Mouse (Mus musculus) CH12.LX (cell line): ENCODE data around the gene Gpank1. TPM values are rescaled to one million over a fixed set of nuclear protein-coding genes. Genes with fewer than 3 reads are reported as not detected.

Source experiments
- DNase-seq: peaks from one replicate; pipeline ENCODE4 v3.0.0-alpha.2; 2013; ENCODE audit errors: extremely low read depth
- H3K27ac ChIP-seq: 2 replicates; pipeline ENCODE4 v1.5.1; 2012; ENCODE audit warnings: low read depth, mild to moderate bottlenecking, control low read depth, moderate library complexity; ENCODE audit not compliant: insufficient read depth
- H3K27me3 ChIP-seq: replicated peaks from 2 replicates; pipeline ENCODE3; 2012; ENCODE audit warnings: inconsistent platforms
- H3K36me3 ChIP-seq, 2 experiments: replicated peaks in 1 of 2; 2 replicates each; pipeline versions ENCODE3 to v1.6.1; 2012; ENCODE audit warnings: inconsistent platforms in 1 of 2, low read length in 1 of 2, mild to moderate bottlenecking in 1 of 2, mixed read lengths in 1 of 2, moderate library complexity in 1 of 2; ENCODE audit not compliant: control insufficient read depth in 1 of 2, insufficient read depth in 1 of 2
- H3K4me1 ChIP-seq, 2 experiments: 2 replicates each; pipeline ENCODE4 v1.6.1; 2012; ENCODE audit warnings: inconsistent platforms in 1 of 2, moderate library complexity in 1 of 2; ENCODE audit not compliant: insufficient read depth in 2 of 2, control insufficient read depth in 1 of 2
- H3K4me2 ChIP-seq: 2 replicates; pipeline ENCODE4 v1.6.1; 2012; ENCODE audit warnings: low read depth, mild to moderate bottlenecking, control low read depth; ENCODE audit not compliant: poor library complexity, insufficient read depth, severe bottlenecking
- H3K4me3 ChIP-seq, 3 experiments: fragments of 150-350 bp in 1 of 3; sonication (generic) in 1 of 3; replicated peaks in 1 of 3; 2 replicates each; pipeline versions ENCODE3 to v1.5.1; 2011 to 2012; ENCODE audit warnings: low read depth in 2 of 3, low read length in 2 of 3, mild to moderate bottlenecking in 2 of 3, moderate library complexity in 2 of 3, control low read depth in 1 of 3, improper control_type of control experiment in 1 of 3, inconsistent platforms in 1 of 3, mixed read lengths in 1 of 3; ENCODE audit not compliant: poor library complexity in 1 of 3
- H3K79me2 ChIP-seq: replicated peaks from 2 replicates; pipeline ENCODE4 v1.6.1; 2012; ENCODE audit warnings: mild to moderate bottlenecking, moderate library complexity; ENCODE audit not compliant: control insufficient read depth, poor library complexity, insufficient read depth, severe bottlenecking; ENCODE audit errors: extremely low read depth
- H3K9ac ChIP-seq: 2 replicates; pipeline ENCODE4 v1.6.1; 2012; ENCODE audit warnings: low read depth, mild to moderate bottlenecking, control low read depth, moderate library complexity; ENCODE audit not compliant: insufficient read depth
- H3K9me3 ChIP-seq: replicated peaks from 2 replicates; pipeline ENCODE3; 2012; ENCODE audit warnings: low read length, inconsistent platforms, mixed read lengths
- CHD1 ChIP-seq: IDR thresholded peaks from 2 replicates; pipeline ENCODE4 v1.6.1; 2012; ENCODE audit warnings: low read depth, low read length, improper control_type of control experiment, inconsistent platforms
- CHD2 ChIP-seq: IDR thresholded peaks from 2 replicates; pipeline ENCODE4 v1.6.1; 2011; ENCODE audit warnings: low read length, improper control_type of control experiment
- CTCF ChIP-seq, 2 experiments: IDR thresholded peaks in 1 of 2; conservative IDR thresholded peaks in 1 of 2; 2 replicates each; pipeline ENCODE4 v1.5.1; 2011 to 2012; ENCODE audit warnings: low read depth in 2 of 2, low read length in 2 of 2, improper control_type of control experiment in 1 of 2, inconsistent platforms in 1 of 2, mild to moderate bottlenecking in 1 of 2, moderate library complexity in 1 of 2
- EP300 ChIP-seq: IDR thresholded peaks from 2 replicates; pipeline ENCODE4 v1.6.1; 2011; ENCODE audit warnings: low read length, improper control_type of control experiment
- GABPA ChIP-seq: IDR thresholded peaks from 2 replicates; pipeline ENCODE4 v1.6.1; 2012; ENCODE audit warnings: low read depth, low read length, improper control_type of control experiment, inconsistent platforms; ENCODE audit not compliant: insufficient replicate concordance
- HCFC1 ChIP-seq: IDR thresholded peaks from 2 replicates; pipeline ENCODE4 v1.6.1; 2012; ENCODE audit warnings: low read depth, mild to moderate bottlenecking, inconsistent platforms, low read length, improper control_type of control experiment
- JUN ChIP-seq: IDR thresholded peaks from 2 replicates; pipeline ENCODE4 v1.6.1; 2011; ENCODE audit warnings: low read depth, mild to moderate bottlenecking, low read length, improper control_type of control experiment, moderate library complexity; ENCODE audit not compliant: insufficient read depth
- JUND ChIP-seq: conservative IDR thresholded peaks from 2 replicates; pipeline ENCODE4 v1.6.1; 2011; ENCODE audit warnings: low read depth, low read length, improper control_type of control experiment
- KAT2A ChIP-seq: IDR thresholded peaks from 2 replicates; pipeline ENCODE4 v1.6.1; 2012; ENCODE audit warnings: low read length, improper control_type of control experiment, inconsistent platforms; ENCODE audit not compliant: insufficient replicate concordance
- MAFK ChIP-seq: IDR thresholded peaks from 2 replicates; pipeline ENCODE4 v1.6.1; 2011; ENCODE audit warnings: low read length, improper control_type of control experiment; ENCODE audit not compliant: insufficient replicate concordance
- MAZ ChIP-seq: IDR thresholded peaks from 2 replicates; pipeline ENCODE4 v1.6.1; 2012; ENCODE audit warnings: low read depth, mild to moderate bottlenecking, inconsistent platforms, low read length, improper control_type of control experiment, moderate library complexity
- MXI1 ChIP-seq: IDR thresholded peaks from 2 replicates; pipeline ENCODE4 v1.6.1; 2011; ENCODE audit warnings: mild to moderate bottlenecking, low read depth, low read length, improper control_type of control experiment
- NRF1 ChIP-seq: IDR thresholded peaks from 2 replicates; pipeline ENCODE4 v1.6.1; 2014; ENCODE audit warnings: low read depth, mild to moderate bottlenecking, inconsistent platforms, low read length, improper control_type of control experiment, moderate library complexity
- POLR2A ChIP-seq: IDR thresholded peaks from 2 replicates; pipeline ENCODE4 v1.6.1; 2011; ENCODE audit warnings: low read depth, mild to moderate bottlenecking, improper control_type of control experiment, low read length
- RCOR1 ChIP-seq: conservative IDR thresholded peaks from 2 replicates; pipeline ENCODE4 v1.6.1; 2012; ENCODE audit warnings: low read depth, mild to moderate bottlenecking, inconsistent platforms, low read length, improper control_type of control experiment
- SMC3 ChIP-seq: IDR thresholded peaks from 2 replicates; pipeline ENCODE4 v1.6.1; 2011; ENCODE audit warnings: low read depth, low read length, improper control_type of control experiment
- UBTF ChIP-seq: IDR thresholded peaks from 2 replicates; pipeline ENCODE4 v1.6.1; 2012; ENCODE audit warnings: low read depth, mild to moderate bottlenecking, inconsistent platforms, low read length, improper control_type of control experiment, moderate library complexity
- ZC3H11A ChIP-seq: IDR thresholded peaks from 2 replicates; pipeline ENCODE4 v1.6.1; 2012; ENCODE audit warnings: low read depth, mild to moderate bottlenecking, inconsistent platforms, low read length, improper control_type of control experiment
- ZMIZ1 ChIP-seq: IDR thresholded peaks from 2 replicates; pipeline ENCODE4 v1.6.1; 2012; ENCODE audit warnings: low read depth, mild to moderate bottlenecking, inconsistent platforms, low read length, improper control_type of control experiment
- dilution Hi-C: fragments of 300-500 bp; cut with MboI; formaldehyde crosslinking; loops from 2 replicates; pipeline ENCODE4 v1.14.3; 2020; ENCODE audit warnings: low sequenced_read_pairs; ENCODE audit not compliant: extremely low pct_unique_long_range_greater_than_20kb, extremely low pct_ligation_motif_present
- in situ Hi-C: fragments of 300-500 bp; cut with MboI; formaldehyde crosslinking; loops from 3 replicates; pipeline ENCODE4 v1.14.3; 2019; ENCODE audit warnings: low sequenced_read_pairs, low pct_ligation_motif_present, low pct_unique_long_range_greater_than_20kb, mixed read lengths
- polyA plus RNA-seq: library from polyadenylated mRNA; unstranded; fragments of >175 nt; gene quantifications from 2 replicates; pipeline ENCODE4 v1.2.1, GENCODE M21; 2012; ENCODE audit warnings: low read depth; ENCODE audit not compliant: insufficient read length
- total RNA-seq, 2 experiments: library from RNA; depleted of rRNA; stranded (reverse); fragments of 300-350 nt in 1 of 2; fragments of >200 nt in 1 of 2; gene quantifications; 2 replicates each; pipeline ENCODE4 v1.2.3; 2012 to 2014

Gene Gpank1
- total and polyA plus RNA-seq, 3 experiments, result 32.6 to 43.0 (median 33.6) TPM

DNA sequence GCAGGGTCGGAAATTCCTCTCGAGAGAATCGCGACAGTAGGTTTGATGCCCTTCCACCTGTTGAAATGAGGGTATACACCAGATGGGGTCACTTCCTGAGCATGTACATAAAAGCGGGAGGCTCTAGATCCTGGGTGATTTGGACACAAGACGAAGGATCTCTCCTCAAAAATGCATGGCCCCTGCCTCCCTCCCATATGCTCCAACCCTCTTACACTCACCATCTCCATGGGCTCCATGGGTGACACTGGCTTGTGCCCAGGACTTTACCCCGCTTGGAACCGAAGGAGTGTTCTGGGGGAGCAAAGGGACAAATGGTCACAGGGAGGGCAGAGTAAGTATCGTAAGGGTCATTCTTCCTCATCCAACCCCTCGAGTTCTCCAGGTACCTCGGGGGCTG lies 40.2 kb downstream of the Gpank1 start:
- no peak overlapping the region for H3K4me2 ChIP-seq
- dilution Hi-C loops, result no loop called here
- H3K9me3 ChIP-seq, result no peaks in the 10 kb centered on the region
- H3K27ac ChIP-seq, result no peak overlapping the region
- in situ Hi-C loops, result no loop called here
- H3K4me1 ChIP-seq, result peaks cover 4 to 33% of the 10 kb centered on the region in 2 experiments
- H3K27me3 ChIP-seq, result no peaks in the 10 kb centered on the region
- H3K36me3 ChIP-seq, result peaks cover 56 to 66% of the 10 kb centered on the region in 2 experiments
- TF ChIP-seq HCFC1, result no peak
- TF ChIP-seq, all 38 proteins: peak for 0
- H3K9ac ChIP-seq, result no peak overlapping the region
- no peak for DNase-seq
- no peak overlapping the region for H3K4me3 ChIP-seq
- peaks cover 66% of the 10 kb centered on the region for H3K79me2 ChIP-seq

DNA sequence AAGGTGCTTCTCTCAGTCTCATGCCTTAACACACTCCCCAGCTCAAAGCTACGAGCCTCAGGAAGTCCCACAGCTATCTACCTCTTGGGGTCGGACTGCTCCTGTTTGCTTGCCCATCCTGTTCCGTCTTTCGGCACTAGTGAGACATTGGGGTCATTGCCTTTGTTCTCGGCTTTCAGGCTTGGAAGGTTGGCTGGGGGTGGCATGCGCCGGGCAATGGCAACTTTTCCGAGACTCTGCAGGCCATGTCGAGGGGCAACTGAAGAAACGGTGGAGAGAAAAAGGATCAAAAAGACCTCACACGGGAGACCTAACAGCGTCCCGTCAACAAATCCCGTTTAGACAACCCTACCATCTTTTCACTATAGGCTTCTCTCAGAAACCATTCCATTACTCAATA lies 40.9 kb downstream of the Gpank1 start:
- Histone ChIP-seq H3K4me2 (peak overlapping the region; percentile 76; the same call in 1 of the 2 replicates), H3K27me3 (no peaks in the 10 kb centered on the region), H3K79me2 (peaks cover 68% of the 10 kb centered on the region), H3K4me3 (peak overlapping the region in 2 of 3 experiments; percentile 88 to 97), H3K9ac (peak overlapping the region; percentile 95; the same call in 1 of the 2 replicates), H3K36me3 (peaks cover 49 to 60% of the 10 kb centered on the region in 2 experiments), H3K9me3 (no peaks in the 10 kb centered on the region), H3K4me1 (peaks cover 6 to 35% of the 10 kb centered on the region in 2 experiments), H3K27ac (no peak overlapping the region)
- no peak for DNase-seq
- dilution Hi-C loops (no loop called here), in situ Hi-C loops (no loop called here)
- no peak for TF ChIP-seq CTCF (conservative IDR thresholded peaks at IDR 0.05 in 1 of 2, IDR thresholded peaks at IDR 0.05 in 1 of 2; ENCODE audit: low read depth in 2 of 2, low read length in 2 of 2)
- TF ChIP-seq MAFK, result no peak
- TF ChIP-seq ZC3H11A, result no peak
- no peak for TF ChIP-seq UBTF
- TF ChIP-seq MXI1, result no peak
- no peak for TF ChIP-seq CHD2
- TF ChIP-seq SMC3, result no peak
- no peak for TF ChIP-seq JUN
- no peak for TF ChIP-seq JUND
- no peak for TF ChIP-seq RCOR1
- TF ChIP-seq POLR2A, result no peak
- no peak for TF ChIP-seq EP300
- no peak for TF ChIP-seq GABPA
- no peak for TF ChIP-seq MAZ
- TF ChIP-seq ZMIZ1, result no peak
- no peak for TF ChIP-seq NRF1
- no peak for TF ChIP-seq KAT2A
- no peak for TF ChIP-seq CHD1
